Mouse (Mus musculus): Measurements from ENCODE around the gene Prss36.

DNA sequence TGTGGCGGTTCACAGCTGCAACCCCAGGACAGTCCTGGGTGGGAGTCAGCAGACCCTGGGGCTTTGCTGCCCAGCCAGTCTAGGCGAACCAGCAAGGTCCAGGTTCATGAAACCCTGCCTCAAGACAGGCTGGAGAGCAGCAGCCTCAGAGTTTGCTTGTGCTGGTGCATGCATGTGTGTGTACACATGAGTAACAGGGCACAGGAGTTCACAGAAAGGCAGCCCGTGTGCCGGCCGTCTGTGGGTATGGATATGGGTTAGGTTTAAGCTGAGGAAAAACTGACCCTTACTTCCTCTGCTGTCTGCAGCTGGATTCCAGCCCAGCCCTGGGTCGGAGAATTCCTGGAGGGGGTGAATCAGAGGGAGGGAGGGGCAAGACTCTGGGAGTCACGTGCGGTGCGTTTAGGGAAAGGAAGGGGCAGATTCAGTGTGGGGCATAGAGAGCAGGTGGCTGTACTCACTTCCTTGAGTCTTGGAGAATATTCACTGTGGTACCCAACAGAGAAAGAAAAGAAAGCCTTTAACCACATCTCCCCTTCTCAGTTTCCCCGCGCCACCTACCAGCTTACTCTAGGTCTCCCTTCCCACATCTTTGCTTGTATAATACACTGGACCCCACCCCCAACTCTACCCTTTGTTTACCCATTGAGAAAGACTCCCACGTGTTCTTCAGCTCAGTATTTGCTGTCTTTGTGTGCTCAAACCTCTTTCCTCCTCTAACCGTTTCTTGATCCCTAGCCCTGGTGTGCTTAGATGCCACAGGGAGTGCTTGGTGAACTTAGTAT lies 15.0 kb downstream of the Prss36 start:
- TF ChIP-seq POLR2A (IDR thresholded peaks at IDR 0.05; ENCODE audit: control insufficient read depth, low read depth, low read length), result no peak
- no peak for TF ChIP-seq CTCF (IDR thresholded peaks at IDR 0.05; ENCODE audit: control insufficient read depth, insufficient read depth, insufficient replicate concordance, low read depth, low read length)
